Mouse (Mus musculus): Measurements from ENCODE around the gene Lin7b. TPM values are rescaled to one million over a fixed set of nuclear protein-coding genes. Genes with fewer than 3 reads are reported as not detected.

Lin7b gene
- polyA plus RNA-seq, 1 experiment from 2014 or later: 2.9 TPM

Other genes with a start within 250 kb of the Lin7b start
- 1,342 and 1,406 TPM in 2 replicates for gene Rps11, start 246.1 kb downstream of the Lin7b start, polyA plus RNA-seq (2015; fragmentation: Nextera tagmentation; extraction: Ambion mirVana)
- 998 and 1,188 TPM in 2 replicates for gene Rpl13a, start 241.8 kb downstream of the Lin7b start, polyA plus RNA-seq (2015; fragmentation: Nextera tagmentation; extraction: Ambion mirVana)
- 0.13 and 0.31 TPM in 2 replicates for gene Gm45713, start 234.4 kb downstream of the Lin7b start, polyA plus RNA-seq (2015; fragmentation: Nextera tagmentation; extraction: Ambion mirVana)
- gene Flt3l, start 234.2 kb downstream of the Lin7b start, polyA plus RNA-seq (2015; fragmentation: Nextera tagmentation; extraction: Ambion mirVana): 0.79 and 0.92 TPM in 2 replicates
- 97.5 TPM in 2 replicates for gene Pih1d1, start 216.3 kb downstream of the Lin7b start, polyA plus RNA-seq (2015; fragmentation: Nextera tagmentation; extraction: Ambion mirVana)
- gene Aldh16a1, start 216.0 kb downstream of the Lin7b start, polyA plus RNA-seq (2015; fragmentation: Nextera tagmentation; extraction: Ambion mirVana): 35.6 and 36.4 TPM in 2 replicates
- 9.3 and 14.2 TPM in 2 replicates for gene Slc17a7, start 206.6 kb downstream of the Lin7b start, polyA plus RNA-seq (2015; fragmentation: Nextera tagmentation; extraction: Ambion mirVana)
- gene Gfy, start 191.0 kb downstream of the Lin7b start, polyA plus RNA-seq (2015; fragmentation: Nextera tagmentation; extraction: Ambion mirVana): not detected in 2 replicates
- gene Pth2, start 189.6 kb downstream of the Lin7b start, polyA plus RNA-seq (2015; fragmentation: Nextera tagmentation; extraction: Ambion mirVana): not detected in 2 replicates
- gene Ccdc155, start 165.7 kb downstream of the Lin7b start, polyA plus RNA-seq (2015; fragmentation: Nextera tagmentation; extraction: Ambion mirVana): 0.87 and 0.93 TPM in 2 replicates
- 0.59 and 0.63 TPM in 2 replicates for gene Dkkl1, start 158.4 kb downstream of the Lin7b start, polyA plus RNA-seq (2015; fragmentation: Nextera tagmentation; extraction: Ambion mirVana)
- 181 and 198 TPM in 2 replicates for gene Tead2, start 154.8 kb downstream of the Lin7b start, polyA plus RNA-seq (2015; fragmentation: Nextera tagmentation; extraction: Ambion mirVana)
- gene Cd37, start 131.5 kb downstream of the Lin7b start, polyA plus RNA-seq (2015; fragmentation: Nextera tagmentation; extraction: Ambion mirVana): 0.96 and 1.3 TPM in 2 replicates
- gene Slc6a16, start 129.5 kb downstream of the Lin7b start, polyA plus RNA-seq (2015; fragmentation: Nextera tagmentation; extraction: Ambion mirVana): 0.11 and 0.23 TPM in 2 replicates
- gene Slc6a21, start 93.1 kb downstream of the Lin7b start, polyA plus RNA-seq (2015; fragmentation: Nextera tagmentation; extraction: Ambion mirVana): not detected in 2 replicates
- gene Trpm4, start 36.8 kb downstream of the Lin7b start, polyA plus RNA-seq (2015; fragmentation: Nextera tagmentation; extraction: Ambion mirVana): 5.0 and 6.4 TPM in 2 replicates
- gene Hrc, start 35.3 kb downstream of the Lin7b start, polyA plus RNA-seq (2015; fragmentation: Nextera tagmentation; extraction: Ambion mirVana): 0.06 TPM in 1 of 2 replicates, not detected in the other
- 12.0 and 12.7 TPM in 2 replicates for gene Ppfia3, start 3.6 kb downstream of the Lin7b start, polyA plus RNA-seq (2015; fragmentation: Nextera tagmentation; extraction: Ambion mirVana)
- 250 and 254 TPM in 2 replicates for gene Snrnp70, start 25.2 kb upstream of the Lin7b start, polyA plus RNA-seq (2015; fragmentation: Nextera tagmentation; extraction: Ambion mirVana)
- not detected in 2 replicates for gene Kcna7, start 35.1 kb upstream of the Lin7b start, polyA plus RNA-seq (2015; fragmentation: Nextera tagmentation; extraction: Ambion mirVana)
- gene Ntf5, start 43.1 kb upstream of the Lin7b start, polyA plus RNA-seq (2015; fragmentation: Nextera tagmentation; extraction: Ambion mirVana): not detected in 2 replicates
- 0.44 and 1.1 TPM in 2 replicates for gene Lhb, start 50.2 kb upstream of the Lin7b start, polyA plus RNA-seq (2015; fragmentation: Nextera tagmentation; extraction: Ambion mirVana)
- 20.9 and 23.0 TPM in 2 replicates for gene Gys1, start 64.3 kb upstream of the Lin7b start, polyA plus RNA-seq (2015; fragmentation: Nextera tagmentation; extraction: Ambion mirVana)
- gene Ruvbl2, start 67.5 kb upstream of the Lin7b start, polyA plus RNA-seq (2015; fragmentation: Nextera tagmentation; extraction: Ambion mirVana): 153 and 173 TPM in 2 replicates
- 6,730 and 6,791 TPM in 2 replicates for gene Ftl1, start 89.3 kb upstream of the Lin7b start, polyA plus RNA-seq (2015; fragmentation: Nextera tagmentation; extraction: Ambion mirVana)
- gene Bax, start 96.3 kb upstream of the Lin7b start, polyA plus RNA-seq (2015; fragmentation: Nextera tagmentation; extraction: Ambion mirVana): 243 and 272 TPM in 2 replicates
- gene Tulp2, start 111.3 kb upstream of the Lin7b start, polyA plus RNA-seq (2015; fragmentation: Nextera tagmentation; extraction: Ambion mirVana): 0.11 and 0.22 TPM in 2 replicates
- 0.26 TPM in 1 of 2 replicates, not detected in the other for gene Gm45808, start 116.2 kb upstream of the Lin7b start, polyA plus RNA-seq (2015; fragmentation: Nextera tagmentation; extraction: Ambion mirVana)
- gene Dhdh, start 118.2 kb upstream of the Lin7b start, polyA plus RNA-seq (2015; fragmentation: Nextera tagmentation; extraction: Ambion mirVana): 2.7 and 3.1 TPM in 2 replicates
- 73.2 and 85.4 TPM in 2 replicates for gene Nucb1, start 139.8 kb upstream of the Lin7b start, polyA plus RNA-seq (2015; fragmentation: Nextera tagmentation; extraction: Ambion mirVana)
- 13.5 and 15.3 TPM in 2 replicates for gene Ppp1r15a, start 155.7 kb upstream of the Lin7b start, polyA plus RNA-seq (2015; fragmentation: Nextera tagmentation; extraction: Ambion mirVana)
- 0.28 and 0.50 TPM in 2 replicates for gene Plekha4, start 155.7 kb upstream of the Lin7b start, polyA plus RNA-seq (2015; fragmentation: Nextera tagmentation; extraction: Ambion mirVana)
- 0.14 TPM in 1 of 2 replicates, not detected in the other for gene Hsd17b14, start 184.3 kb upstream of the Lin7b start, polyA plus RNA-seq (2015; fragmentation: Nextera tagmentation; extraction: Ambion mirVana)
- gene Bcat2, start 199.6 kb upstream of the Lin7b start, polyA plus RNA-seq (2015; fragmentation: Nextera tagmentation; extraction: Ambion mirVana): 18.9 and 23.7 TPM in 2 replicates
- gene Fgf21, start 244.9 kb upstream of the Lin7b start, polyA plus RNA-seq (2015; fragmentation: Nextera tagmentation; extraction: Ambion mirVana): 0.19 TPM in 1 of 2 replicates, not detected in the other
- gene Fut1, start 246.7 kb upstream of the Lin7b start, polyA plus RNA-seq (2015; fragmentation: Nextera tagmentation; extraction: Ambion mirVana): not detected in 2 replicates